Mouse (Mus musculus) cerebellum, postnatal 4 days (tissue): ENCODE results near the gene Rgs9bp.
A peak's percentile ranks its signal among the peaks of the same experiment; 100 is the strongest.

Experiments
- DNase-seq, 2 experiments: peaks; one replicate each; pipeline ENCODE4 v3.0.0; 2022; ENCODE audit warnings: low spot score in 2 of 2, mixed read lengths in 1 of 2

The Rgs9bp gene

GRCm38 (mm10) chr7:35585191-35586054 is at the start of gene Rgs9bp:
Gene Rgs9bp (minus strand): TSS chr7:35585582.
- DNase-seq = peak in 1 of 2 experiments; percentile 17

GRCm38 (mm10) chr7:35628496-35628895 is 43.1 kb upstream of the Rgs9bp start:
- peak in 1 of 2 experiments; percentile 33 for DNase-seq

- no peak for DNase-seq
Measured at GRCm38 (mm10) chr7:35627371-35627770, 42.0 kb upstream of the Rgs9bp start.

- no peak for DNase-seq
Measured at GRCm38 (mm10) chr7:35626038-35626437, 40.7 kb upstream of the Rgs9bp start.

- no peak for DNase-seq
Measured at GRCm38 (mm10) chr7:35622626-35623025, 37.2 kb upstream of the Rgs9bp start.

- DNase-seq = no peak
Measured at GRCm38 (mm10) chr7:35617513-35617912, 32.1 kb upstream of the Rgs9bp start.

- no peak for DNase-seq
Measured at GRCm38 (mm10) chr7:35609245-35609644, 23.9 kb upstream of the Rgs9bp start.

- no peak for DNase-seq
Measured at GRCm38 (mm10) chr7:35606816-35607215, 21.4 kb upstream of the Rgs9bp start.

- no peak for DNase-seq
Measured at GRCm38 (mm10) chr7:35602766-35603165, 17.4 kb upstream of the Rgs9bp start.

GRCm38 (mm10) chr7:35601106-35601505 is 15.7 kb upstream of the Rgs9bp start:
- no peak for DNase-seq

- DNase-seq = no peak
Measured at GRCm38 (mm10) chr7:35600031-35600430, 14.6 kb upstream of the Rgs9bp start.

GRCm38 (mm10) chr7:35599492-35599891 is 14.1 kb upstream of the Rgs9bp start:
- DNase-seq = no peak

- no peak for DNase-seq
Measured at GRCm38 (mm10) chr7:35594311-35594710, 8.9 kb upstream of the Rgs9bp start.

GRCm38 (mm10) chr7:35590731-35591191 is 5.4 kb upstream of the Rgs9bp start:
- DNase-seq = no peak

- DNase-seq = no peak
Measured at GRCm38 (mm10) chr7:35589485-35589884, 4.1 kb upstream of the Rgs9bp start.

- no peak for DNase-seq
Measured at GRCm38 (mm10) chr7:35588680-35589428, 3.5 kb upstream of the Rgs9bp start.

- no peak for DNase-seq
Measured at GRCm38 (mm10) chr7:35587728-35588127, 2.3 kb upstream of the Rgs9bp start.

- DNase-seq = no peak
Measured at GRCm38 (mm10) chr7:35586906-35587445, 1.6 kb upstream of the Rgs9bp start.

GRCm38 (mm10) chr7:35586055-35586905 is 898 bp upstream of the Rgs9bp start, which contains the start of gene Ankrd27:
Gene Ankrd27 (plus strand): TSS chr7:35586244.
- DNase-seq = peak; percentile 88 to 94

- DNase-seq = peak in 1 of 2 experiments; percentile 10
Measured at GRCm38 (mm10) chr7:35584786-35585190, 594 bp downstream of the Rgs9bp start.

- DNase-seq = no peak
Measured at GRCm38 (mm10) chr7:35584068-35584785, 1.2 kb downstream of the Rgs9bp start.
